Mouse (Mus musculus) adrenal gland, adult (tissue): ENCODE results near the gene Uox.

Experiments
- DNase-seq, 2 experiments: peaks; one replicate each; pipeline ENCODE4 v3.0.0; 2022 to 2023; ENCODE audit warnings: low spot score in 1 of 2; ENCODE audit not compliant: inconsistent age in 2 of 2

Gene Uox

GRCm38 (mm10) chr3:146620555-146621249 is 50.5 kb downstream of the Uox start:
- peak; percentile 83 to 90 for DNase-seq

- DNase-seq, result no peak
These were observed 51.7 kb downstream of the Uox start for GRCm38 (mm10) chr3:146621966-146622365.

DNA sequence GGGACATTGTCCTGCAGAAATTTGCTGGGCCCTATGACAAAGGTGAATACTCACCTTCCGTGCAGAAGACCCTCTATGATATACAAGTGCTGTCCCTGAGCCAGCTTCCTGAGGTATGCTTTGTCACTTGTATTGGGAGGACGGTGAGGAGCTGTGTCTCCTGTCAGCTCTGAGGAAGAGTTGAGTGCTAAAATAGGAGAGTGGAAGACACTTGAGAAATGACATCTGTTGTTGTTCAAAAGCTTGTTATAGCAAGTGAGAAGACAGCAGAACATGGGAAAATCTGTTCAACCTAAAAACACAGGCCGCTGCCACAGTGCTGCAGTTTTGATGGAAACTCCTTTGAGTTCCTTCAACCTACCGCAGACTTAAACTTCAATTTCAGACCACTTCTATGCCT is 55.5 kb downstream of the Uox start:
- DNase-seq, result no peak

DNA sequence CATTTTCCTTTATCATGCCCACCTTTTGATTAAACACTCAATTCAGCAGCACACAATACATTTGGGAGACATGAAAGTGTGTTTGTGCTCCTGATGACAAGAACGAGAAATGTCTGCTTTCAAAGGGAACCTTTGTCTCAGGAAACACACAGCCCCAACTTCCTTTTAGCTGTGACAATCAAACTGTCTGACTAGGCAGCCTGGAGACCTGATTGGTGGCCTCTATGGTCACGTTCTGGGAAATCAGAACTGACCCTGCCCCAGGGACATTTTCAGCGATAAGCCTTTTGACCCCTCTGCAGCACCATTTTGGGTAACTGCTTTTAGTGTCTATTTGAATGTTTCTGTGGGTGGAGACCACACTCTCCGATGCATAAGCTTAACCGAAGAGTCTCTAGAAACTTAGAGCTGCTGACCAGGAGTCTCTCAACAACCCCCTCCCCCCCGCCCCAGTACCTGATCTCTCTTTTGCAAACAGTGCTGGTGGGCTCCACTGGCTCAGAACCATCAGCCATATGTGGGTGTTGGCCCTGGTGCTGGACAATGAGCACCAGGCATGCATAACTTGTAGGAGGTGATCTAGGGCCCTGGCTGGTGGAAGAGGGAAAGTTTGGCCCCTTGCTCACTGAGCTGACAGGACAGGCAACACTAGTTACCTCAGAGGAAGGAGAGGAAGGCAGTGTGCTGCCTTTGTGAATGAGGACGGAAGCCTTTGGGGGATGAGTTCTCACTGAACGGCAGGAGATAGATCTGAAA is 58.2 kb downstream of the Uox start:
- no peak for DNase-seq

- peak in 1 of 2 experiments; percentile 40 for DNase-seq
These were observed 62.3 kb downstream of the Uox start for GRCm38 (mm10) chr3:146632506-146632905.

- peak; percentile 63 to 77 for DNase-seq
These were observed 71.7 kb downstream of the Uox start for GRCm38 (mm10) chr3:146641818-146642427.

- no peak for DNase-seq
These were observed 79.2 kb downstream of the Uox start for GRCm38 (mm10) chr3:146649311-146649894.

DNA sequence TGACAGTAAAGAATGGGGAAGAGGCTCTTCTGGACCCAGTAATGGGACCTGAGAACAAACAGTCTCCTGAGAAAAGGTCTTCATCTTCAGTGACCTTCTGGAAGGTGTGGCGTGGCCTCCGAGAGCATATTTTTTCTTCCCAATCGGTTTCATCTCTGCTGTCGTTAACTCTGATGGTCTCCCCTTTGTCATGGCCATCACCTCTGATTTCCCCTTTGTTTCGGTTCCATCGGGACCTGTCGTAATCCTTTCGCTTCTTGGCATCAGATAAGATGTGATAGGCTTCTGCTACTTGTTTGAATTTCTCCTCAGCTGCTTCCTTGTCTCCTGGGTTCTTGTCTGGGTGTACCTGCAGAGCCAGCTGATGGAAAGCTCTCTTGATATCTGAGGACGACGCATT is 80.5 kb downstream of the Uox start:
- DNase-seq, result no peak

DNA sequence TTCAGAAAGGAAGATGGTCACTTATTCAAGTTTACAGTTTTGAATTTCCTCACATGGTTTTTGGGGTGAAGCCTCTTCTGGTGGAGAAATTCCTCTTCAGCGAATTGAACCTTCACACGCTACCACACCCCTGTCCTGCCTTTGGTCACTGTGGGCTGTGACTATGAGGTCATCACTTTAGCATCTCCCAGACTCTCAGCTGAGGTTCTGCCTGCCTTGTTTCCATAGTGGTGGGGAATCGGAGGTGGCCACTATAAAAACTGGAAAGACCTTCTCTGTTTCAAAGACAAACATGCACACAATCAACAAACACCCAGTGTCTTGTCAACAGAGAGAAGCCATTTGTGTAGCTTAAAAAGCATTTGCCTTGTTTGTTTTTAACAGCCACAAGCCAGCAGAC is 81.0 kb downstream of the Uox start, which contains the start of gene 4930503B20Rik:
Gene 4930503B20Rik, minus strand, starts transcription at position 101 of the 400 bp plus-strand sequence.
- DNase-seq, result no peak

DNA sequence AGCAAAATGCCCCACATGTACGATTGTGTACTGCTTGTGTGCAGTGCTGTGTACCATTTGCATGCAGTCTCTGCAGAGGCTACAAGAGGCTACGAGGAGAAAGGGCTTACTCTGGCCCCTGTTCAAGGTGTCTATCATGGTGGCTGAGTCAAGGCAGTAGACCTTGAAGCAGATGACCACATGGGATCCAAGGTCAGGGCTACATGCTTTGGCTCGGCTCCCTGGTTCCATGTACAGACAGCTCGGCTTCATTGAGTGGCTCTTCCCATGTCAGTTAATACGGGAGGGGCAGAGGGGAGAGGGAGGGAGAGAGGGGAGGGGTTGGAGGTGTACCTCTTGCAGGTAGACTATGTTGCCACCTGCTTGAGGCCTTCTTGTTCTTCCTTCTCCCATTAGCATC is 82.2 kb downstream of the Uox start:
- peak; percentile 71 to 86 for DNase-seq

DNA sequence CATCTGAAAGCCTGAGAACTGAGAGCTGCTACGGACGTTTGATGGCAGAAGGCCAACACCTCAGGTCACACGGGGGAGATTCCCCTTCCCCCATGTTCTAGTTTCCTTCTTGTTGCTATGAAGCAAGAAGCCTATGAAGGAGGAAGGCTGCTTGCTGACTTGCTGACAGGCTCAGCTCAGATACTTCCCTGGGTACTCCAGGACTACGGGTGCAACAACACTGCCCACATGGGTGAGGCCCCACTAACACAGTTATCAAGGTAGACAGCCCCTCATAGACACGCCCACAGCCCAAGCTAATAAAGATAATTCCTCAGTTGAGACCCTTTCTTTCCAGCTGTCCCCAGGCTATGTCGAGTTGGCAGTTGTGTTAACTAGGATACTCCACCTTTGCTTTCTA is 83.5 kb downstream of the Uox start:
- peak in 1 of 2 experiments; percentile 35 for DNase-seq

DNA sequence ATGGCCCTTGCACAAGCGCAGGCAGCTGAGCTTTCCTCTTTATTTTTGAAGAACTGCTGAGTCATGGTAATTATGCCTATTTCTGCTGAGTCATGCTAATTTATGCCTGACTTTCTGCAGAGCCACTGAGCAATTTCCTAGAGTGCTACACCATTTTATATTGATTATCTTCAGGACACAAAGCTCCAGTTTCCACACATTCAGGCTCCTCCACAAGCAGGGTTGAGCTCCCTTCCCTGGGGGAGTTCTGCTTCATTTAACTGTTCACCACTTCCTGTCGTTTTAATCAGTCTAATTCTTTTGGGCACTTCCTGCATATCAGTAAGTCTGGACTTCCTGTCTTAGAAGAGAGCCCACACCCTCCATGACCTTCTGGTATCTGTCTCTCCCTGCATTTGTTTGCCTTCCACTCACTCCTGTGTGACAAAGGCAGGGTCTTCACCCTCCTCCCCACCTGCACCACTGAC is 84.9 kb downstream of the Uox start:
- peak in 1 of 2 experiments; percentile 68 for DNase-seq

DNA sequence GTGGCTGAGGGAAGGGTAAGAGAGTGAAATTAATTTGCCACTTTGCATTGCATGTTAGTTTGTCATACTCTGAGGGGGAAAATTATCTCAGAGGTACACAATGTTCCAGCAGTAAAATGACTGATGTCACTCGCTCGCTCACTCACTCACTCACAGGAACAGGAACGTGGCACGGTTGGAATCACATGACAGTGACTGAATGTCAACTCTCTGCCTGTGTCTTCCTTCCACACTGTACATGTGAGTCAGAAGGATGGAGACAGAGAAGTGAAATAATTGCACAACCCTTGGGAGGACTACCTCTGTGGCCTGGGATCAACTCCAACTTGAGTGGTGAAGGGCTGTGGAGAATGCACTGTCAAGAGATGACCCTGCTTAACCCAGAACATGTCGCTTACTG is 87.2 kb downstream of the Uox start:
- DNase-seq, result peak; percentile 82 to 86

GRCm38 (mm10) chr3:146658061-146658639 is 87.9 kb downstream of the Uox start:
- DNase-seq, result no peak

- peak; percentile 42 to 76 for DNase-seq
These were observed 89.1 kb downstream of the Uox start for GRCm38 (mm10) chr3:146659321-146659720.

- no peak for DNase-seq
These were observed 90.8 kb downstream of the Uox start for GRCm38 (mm10) chr3:146661001-146661400.

DNA sequence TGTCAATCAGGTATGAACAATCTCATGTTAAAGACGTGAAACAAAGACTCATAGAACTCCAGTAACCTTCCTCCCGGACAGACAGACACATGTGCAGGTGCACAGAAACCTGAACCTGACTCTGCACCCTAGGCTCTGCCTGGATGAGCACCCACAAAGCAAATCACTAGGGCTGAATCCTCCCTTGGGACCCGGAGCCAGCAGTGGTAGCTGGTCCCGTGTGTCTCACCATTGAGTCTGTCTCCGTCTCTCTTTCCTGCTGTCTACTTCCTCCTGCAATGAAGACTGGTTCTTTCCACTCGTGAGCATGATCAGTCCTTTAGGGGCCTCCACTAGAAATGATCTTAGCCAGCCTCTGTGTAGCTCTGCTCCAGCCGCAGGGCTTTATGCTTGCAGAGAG is 91.7 kb downstream of the Uox start:
- DNase-seq, result no peak

GRCm38 (mm10) chr3:146671121-146671520 is 100.9 kb downstream of the Uox start:
- no peak for DNase-seq

GRCm38 (mm10) chr3:146675101-146675500 is 104.9 kb downstream of the Uox start:
- no peak for DNase-seq

- no peak for DNase-seq
These were observed 106.0 kb downstream of the Uox start for GRCm38 (mm10) chr3:146676193-146676592.

- DNase-seq, result no peak
These were observed 109.4 kb downstream of the Uox start for GRCm38 (mm10) chr3:146679646-146680045.
